Mouse (Mus musculus): Measurements from ENCODE around the gene Prr12.
"Not testable (repeated sequence)": the region's sequence is repeated elsewhere in the genome, so short reads cannot be mapped to it uniquely, and the experiment has no call there.

Gene Prr12

DNA sequence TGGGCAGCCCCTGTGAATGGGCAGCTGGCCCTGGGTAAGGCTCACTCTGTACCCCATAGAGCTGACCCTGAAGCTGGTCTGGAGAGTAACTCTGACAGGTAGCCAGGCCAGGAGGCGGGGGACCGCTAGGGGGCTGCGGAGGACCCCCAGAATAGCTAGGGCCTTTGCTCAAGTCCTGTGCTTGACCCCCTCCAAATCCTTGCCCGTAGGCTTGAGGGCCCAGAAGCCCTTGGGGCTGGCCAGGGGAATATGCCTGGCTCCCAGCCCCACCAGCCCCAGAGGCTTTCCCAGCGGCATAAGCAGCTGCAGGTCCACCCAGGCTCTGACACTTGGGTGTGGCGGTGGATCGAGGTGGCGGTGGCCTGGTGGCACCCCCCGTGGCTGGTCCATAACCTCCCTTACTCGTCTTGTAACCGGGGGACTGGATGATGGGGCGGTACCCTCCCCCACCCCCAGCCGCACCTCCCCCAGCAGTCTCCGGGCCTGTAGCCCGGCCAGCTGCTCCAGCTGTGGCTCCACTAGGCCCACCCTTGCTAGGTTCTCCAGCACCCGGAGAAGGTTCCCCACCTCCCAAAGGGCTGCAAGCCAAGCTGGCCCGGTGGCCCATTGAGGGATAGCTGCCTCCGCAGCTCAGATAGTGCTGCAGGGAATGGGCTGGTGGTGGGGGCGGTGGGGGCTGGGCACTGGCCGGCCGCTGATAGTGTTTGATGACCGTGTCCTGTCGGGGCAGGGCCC, 3.6 kb downstream of the Prr12 start:
- no peak for DNase-seq

DNA sequence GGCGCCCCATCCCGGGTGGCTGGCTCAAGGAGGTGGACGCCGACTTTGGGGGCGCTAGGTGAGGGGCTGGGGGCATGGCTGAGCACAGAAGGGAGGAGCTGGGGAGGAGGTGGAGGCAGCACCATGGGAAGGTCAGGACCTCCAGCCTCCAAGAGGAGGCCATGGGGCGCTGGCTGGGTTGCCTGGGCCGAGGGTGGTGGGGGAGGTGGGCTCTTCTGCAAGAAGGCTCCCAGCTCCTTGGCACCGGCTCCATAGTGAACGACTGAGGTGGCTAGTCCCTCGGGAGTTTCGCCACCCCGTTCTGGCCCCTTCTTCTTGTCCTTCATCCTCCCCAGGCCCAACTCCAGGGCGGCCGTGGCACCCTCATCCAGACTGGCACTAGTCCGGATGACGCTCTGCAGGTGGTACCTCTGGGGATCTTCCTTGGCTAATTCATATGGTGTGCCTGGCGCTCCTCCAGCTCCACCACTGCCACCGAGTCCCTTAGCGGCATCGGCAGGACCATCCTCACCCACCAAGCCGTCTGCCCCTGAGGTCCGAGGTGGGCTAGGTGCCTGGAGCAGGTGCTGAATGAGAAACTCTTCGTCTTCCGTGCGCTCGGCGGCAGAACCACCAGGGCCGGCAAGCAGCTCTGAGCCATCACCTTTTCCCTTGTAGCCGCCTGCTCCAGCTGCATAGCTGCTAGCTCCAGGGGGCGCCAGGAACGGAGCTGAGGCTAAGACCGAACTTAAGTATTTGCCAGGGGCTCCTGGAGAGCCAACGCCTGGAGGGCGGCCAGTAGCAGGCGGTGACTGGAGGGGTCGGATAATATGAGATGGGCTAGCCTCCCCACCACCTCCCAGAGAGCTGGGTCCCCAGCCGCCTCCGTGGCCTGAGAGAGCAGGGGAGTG, 4.4 kb downstream of the Prr12 start:
- no peak for DNase-seq

DNA sequence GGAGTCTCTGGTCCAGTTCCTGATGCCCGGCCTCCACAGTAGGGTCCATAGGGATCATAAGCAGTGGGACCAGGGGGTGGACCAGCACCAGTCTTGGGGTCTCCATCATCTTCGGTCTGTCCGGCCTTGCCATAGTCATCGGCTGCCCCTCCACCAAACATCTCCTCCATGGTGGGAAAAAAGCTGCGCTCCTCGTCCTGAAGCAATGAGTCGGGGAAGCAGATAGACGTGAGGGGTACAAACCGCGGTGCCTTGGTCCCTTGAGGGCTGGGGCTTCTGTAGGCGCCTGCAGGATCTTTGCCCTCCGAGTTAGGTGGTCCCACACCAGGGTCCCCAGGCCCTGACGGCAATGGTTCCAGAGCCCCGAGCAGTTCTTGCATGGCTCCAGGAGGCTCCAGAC, 5.2 kb downstream of the Prr12 start:
- no peak for DNase-seq

DNA sequence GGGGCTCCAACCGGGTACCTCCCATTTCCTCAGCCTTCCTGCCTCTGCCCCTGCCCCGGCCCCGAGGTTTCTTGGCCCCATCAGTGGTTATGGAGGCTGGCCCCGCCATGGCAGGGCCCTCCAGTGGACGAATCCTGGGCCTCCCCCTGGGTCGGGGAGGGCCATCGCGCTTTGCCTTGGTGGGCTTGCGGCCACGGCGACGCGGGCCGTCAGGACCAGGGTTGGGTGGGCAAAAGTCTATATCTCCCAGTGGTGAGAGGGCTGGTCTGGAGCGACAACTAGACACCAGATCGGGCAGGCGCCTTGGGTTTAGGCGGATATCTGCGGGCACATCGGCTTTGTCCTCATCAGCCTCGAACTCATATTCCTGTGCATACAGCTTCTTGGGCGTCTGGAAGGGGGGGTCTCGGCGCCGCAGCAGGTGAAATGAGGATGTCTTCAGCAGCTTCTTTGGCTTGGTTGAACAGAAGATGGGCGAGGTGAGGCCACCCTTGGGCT, 5.8 kb downstream of the Prr12 start:
- DNase-seq: no peak

DNA sequence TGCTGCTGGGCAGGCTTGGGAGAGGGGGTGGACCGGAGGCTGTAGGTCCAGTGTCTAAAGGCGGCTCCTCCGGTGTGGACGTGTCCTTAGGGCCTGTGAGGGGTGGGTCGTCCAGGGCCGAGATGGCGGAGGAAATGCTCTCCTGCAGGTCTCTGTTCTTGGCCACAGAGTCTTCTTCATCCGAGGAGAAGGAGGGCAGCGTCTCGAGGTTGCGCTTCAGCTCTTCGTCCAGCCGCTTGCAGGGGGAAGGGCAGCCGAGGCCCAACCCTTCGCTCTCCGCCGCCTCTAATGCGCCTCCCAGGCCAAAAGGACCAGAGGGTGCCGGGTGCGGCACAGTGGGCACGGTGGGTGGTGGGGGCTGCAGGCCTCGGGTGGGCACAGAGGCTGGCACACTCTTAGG, 6.9 kb downstream of the Prr12 start:
- no peak for DNase-seq

DNA sequence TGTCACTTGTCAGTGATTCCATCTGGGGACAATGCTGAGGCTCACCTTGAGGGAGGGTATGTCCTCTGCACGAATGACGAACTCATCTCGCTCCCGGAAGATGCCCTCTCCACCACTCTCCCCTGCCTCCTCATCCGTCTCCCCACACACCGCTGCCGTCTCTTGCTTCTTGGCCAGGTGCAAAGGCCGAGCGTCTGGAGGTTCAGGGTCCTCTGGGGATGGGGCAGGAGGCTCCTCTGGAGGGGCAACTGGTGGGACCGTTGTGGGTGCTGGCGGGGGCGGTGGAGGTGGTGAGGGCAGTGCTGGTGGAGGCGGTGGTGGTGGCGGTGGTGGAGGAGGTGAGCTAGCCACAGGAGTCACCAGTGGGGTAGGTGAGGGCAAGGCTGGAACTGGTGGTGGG, 9.4 kb downstream of the Prr12 start:
- DNase-seq: no peak

DNA sequence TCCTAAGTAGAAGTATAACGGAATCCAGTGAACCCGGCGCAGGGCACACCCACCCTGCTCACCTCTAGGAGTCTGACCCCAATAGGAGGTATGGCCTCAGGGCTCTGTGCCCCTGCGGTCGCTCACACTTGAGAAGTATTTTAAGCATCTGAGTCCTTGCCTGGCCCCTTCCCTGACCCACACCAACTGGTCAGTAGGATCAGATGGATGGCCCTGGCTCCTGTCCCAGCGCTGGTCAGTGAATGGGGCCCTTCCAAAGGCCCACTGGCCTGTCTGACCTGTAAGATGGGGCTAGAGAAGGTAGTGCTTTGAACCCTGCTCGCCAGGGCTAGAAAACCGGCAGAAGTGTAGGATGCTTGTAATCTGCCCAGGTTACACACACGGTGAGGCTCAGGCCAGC, 11.8 kb downstream of the Prr12 start:
- DNase-seq: no peak

DNA sequence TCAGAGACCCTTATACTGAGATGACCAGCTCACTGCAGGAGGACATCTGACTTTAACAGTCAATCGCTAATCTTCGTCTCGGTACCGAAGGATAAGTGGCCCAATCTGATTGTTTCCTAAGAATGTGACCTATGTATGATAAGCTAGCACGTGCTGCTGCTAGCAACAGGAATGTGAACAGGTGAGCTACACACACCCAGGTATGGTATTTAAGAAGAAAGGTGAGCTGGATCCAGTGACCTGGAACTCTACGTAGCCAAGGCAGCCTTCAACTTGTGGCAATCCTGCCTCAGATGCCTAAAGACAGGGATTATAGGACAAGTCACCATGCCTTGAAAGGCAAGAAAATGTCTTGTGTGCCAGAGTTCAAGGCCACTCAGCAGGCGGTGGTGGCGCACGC, 14.3 kb downstream of the Prr12 start:
- DNase-seq: no peak

DNA sequence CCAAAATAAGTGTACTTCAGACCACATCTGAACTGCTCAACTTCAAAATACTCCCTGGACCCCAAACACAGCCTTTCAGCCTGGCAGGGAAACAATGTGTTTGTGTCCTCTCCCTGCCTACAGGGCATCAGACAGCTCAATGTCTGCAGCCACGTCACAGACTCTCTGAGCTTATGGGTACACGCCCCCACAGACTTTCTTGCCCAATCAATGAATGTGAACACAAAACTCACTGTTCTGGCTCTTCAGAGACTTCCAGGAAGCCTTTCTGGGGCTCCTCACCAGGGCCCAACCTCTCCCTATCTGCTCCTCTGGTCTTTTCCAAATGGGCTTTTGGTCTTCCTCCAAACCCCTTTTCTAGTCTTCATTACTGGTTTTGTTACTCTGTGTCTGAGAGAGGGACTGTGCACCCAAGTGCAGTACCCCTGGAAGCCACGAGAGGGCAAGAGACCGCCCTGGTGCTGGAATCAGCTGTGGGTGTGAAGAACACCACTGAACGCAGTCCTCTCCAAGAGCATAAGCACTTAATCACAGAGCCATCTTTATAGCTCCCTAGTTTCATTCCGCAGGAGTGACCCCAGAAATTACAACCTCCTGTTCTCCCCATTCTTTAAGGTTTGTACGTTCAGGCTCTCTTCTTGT, 14.8 kb downstream of the Prr12 start:
- peak; percentile 52 to 57 for DNase-seq

DNA sequence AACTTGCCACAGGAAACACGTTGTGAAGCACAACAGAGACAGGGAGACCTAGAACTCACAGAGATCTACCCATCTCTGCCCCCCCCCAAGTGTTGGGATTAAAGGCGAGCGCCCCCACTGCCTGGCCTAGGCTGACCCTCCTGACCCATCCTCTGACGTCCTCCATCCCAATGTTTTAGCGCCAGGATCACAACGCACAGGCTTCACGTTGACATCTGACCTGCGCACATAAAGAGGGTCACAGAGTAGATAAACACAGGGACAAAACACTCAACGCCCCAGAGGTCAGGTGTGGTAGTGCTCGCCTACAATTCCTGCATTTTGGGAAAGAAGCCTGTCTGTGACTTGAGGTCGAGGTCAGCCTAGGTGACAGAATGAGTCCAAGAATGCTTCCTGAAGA, 16.0 kb downstream of the Prr12 start:
- DNase-seq: no peak

DNA sequence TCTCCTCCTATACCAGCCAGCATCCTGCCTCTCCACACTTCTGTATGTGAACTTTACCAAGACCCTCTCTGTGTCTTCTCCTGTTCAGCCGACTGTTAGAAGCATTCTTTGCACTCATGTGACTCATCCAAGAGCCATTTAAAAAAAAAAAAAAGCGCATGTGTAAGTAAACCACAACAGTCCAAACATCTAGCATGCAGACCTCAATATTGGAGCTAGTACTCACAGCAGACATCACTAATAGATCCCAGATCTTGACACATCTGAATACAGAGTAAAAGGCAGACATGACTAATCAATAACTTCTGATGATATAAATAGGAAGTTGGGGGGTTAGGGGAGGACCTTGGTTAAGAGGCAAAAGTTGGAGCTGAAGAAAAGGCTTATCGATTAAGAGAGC, 17.1 kb downstream of the Prr12 start:
- no peak for DNase-seq

DNA sequence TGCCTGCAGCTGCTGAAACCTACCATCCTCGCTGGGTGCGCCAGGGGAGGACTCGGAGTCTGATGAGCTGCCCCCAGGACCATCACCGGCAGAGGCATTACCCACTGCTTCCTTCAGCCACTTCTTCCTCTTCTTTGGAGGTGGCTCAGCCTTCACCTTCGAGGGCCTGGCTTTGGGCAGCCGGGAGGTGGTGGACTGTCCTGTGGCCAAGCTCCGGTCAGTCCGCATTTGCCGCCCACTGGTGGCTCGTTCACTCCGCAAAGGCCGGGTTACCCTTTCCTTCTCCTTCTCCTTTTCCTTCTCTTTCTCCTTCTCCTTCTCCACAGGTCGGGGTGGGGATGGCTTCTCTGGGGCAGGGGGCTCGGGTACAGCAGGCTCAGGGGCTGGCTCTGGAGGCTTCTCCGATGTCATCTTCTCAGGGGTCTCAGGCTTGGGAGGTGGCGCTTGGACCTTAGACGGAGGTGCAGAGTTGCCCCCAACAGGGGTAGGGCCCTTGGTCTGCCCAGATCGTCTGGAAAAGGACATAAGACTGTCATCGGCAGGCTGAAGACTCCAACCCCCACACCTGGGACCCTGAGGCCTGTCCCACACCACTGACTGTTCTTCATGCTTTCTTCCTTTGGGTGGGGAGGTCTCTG, 18.8 kb downstream of the Prr12 start:
- no peak for DNase-seq

DNA sequence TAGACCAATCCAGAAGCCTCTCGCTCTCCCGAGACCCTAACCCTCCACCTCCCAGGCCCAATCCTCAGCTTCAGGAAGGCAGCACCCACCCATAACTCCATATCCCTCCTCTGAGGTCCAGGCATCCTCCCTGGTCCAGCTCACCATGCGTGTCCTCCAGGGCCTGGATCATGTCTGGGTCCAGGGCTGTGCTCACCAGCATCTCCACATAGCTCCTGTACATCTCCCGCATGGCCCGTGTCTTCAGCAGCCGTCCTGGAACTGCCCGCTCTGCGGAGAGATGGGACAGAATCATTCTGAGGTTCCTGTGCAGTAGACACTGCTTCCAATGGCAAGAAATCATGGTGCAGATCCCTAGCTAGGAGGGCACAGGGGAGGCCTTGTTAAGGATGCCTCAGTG, 21.8 kb downstream of the Prr12 start:
- no peak for DNase-seq

DNA sequence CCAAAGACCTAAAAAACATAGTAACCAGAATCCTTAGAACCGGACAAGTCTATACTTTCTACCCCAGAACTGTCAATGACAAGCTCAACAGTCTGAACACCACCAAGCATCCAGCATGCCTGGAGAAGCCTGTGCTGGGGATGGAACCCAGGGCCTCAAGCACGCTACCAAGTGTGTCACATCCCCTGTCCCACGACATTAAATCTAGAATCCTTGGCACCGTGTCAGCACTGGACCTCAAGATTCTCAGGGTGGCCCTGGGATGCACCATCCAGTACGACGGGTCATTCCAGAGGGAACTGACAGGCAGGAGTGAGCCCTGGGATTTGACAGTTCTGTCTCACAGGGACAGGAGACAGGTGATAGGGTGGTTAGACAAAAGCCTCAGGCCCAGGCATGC, 22.7 kb downstream of the Prr12 start:
- no peak for DNase-seq

DNA sequence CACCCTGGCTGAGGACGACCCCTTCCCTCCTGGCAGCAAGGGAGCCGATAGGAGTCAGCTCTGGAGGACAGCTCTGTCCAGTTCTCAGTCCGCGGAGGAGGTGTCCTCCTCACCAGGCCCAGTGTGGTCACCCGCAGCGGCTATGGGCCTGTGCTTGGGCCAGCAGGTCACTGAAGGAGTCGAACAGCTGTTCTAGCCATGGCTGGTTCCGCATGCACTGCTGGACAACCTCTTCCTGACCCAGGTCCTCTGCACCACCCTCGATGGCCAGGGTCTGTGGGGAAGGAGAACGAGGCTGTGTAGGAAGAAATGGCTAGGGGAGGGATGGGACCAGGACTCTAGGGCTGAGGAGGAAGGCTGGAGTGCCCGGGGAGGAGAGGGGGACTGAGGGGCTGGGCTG, 24.3 kb downstream of the Prr12 start:
- no peak for DNase-seq

DNA sequence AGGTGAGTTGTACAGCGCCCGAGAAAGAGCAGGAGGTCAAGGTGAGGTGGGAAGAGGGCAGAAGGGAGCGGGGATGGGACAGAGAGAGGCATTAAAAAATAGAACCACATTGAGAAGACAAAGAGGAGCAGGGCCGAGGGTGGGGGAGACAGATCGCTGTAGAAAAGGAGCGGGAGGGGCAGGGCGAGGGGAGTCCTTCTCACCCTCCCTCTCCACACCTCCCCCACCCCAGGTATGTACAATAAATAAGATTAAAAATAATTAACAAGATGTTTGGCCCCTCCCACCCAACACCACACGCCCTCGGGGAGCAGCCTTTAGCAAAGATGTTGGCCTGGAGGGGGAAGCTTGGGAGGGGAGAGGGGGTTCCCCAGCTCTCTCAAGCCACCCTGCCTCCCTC, 24.9 kb downstream of the Prr12 start:
- no peak for DNase-seq

DNA sequence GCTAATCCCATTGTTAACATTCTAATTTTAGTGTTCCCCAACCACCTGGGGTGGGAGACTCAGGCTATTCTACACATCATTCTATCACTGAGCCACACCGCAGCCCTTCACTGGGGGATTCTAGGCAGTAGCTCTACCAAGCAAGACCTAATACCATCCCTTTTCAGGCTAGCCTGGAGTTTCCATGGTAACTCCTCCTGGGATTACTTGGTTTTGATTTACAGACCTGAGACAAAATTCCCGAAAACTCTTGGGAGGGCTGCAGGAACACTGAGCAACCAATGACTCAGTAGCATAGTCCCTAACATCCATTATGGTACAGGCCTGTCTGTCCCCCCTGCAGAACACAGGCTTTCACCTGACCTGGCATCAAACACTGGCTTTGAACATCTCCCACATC, 26.4 kb downstream of the Prr12 start:
- no peak for DNase-seq

DNA sequence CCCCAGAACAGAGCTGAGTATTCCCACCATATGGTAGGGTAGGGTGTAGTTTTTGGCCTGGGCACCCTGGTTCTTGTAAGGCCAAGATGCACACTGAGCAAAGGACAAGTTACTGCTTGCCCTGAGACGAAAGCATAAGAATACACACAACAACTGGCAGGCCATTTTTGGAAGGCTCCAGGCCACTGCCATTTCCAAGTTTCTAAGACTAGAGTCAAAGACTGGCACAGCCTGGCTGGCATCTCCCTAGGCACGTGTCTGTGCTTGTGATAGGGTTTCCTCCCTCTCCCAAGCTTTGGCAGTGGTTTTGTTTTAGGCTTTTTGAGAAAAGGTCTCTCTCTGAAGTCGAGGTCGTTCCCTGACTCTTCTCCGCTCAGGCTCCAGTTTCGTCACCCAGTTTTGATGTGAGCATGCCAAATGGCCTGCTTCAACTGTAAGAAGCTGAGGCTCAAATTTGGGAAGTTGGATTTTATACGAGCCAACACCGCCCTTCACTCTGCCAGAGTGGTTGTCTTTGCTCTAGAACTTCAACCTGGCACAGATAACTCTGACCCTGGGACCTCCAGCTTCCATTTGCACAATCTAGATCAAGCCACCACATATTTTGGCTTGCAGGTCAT, 27.0 kb downstream of the Prr12 start:
- no peak for DNase-seq

DNA sequence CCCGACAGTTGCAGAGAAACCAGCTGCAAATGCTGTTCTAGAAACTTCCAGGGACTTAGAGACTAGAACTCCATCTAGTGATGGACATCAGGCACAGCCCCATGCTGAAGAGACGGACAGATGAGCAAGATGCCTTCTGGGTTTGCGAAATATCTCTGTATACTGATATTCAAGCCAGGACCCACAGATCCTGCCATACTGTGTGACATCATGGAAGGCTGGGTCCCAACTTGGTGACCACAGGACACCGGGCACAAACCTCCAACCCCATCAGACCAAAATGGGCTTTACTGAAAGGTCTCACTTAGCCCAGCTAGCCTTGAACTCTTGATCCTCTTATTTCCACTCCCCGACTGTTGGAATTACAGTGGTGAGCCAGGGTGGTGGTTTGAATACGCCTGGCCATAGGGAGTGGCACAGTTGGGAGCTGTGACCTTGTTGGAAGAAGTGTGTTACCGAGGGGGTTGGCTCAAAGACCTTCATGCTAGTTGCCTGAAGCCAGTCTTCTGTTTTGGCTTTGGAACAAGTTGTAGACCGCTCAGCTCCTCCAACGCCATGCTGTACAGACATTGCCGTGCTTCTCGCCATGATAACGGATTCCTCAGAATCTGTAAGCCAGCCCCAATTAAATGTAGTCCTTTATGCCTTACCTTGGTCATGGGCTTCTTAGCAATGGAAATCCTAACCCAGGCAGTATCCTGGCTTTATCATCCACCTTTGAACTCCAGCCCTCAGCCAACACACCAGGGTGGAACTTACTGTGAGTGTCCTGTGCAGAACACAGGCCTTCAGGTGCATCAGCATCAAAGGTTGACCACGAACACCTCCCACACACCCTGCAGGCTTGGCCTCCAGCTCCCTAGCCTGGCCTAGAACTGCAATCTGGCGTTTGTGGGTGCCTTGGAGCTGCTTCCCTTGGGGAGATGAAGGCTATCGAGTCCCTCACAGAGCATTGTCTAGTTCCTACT, 28.1 kb downstream of the Prr12 start:
- DNase-seq: no peak

DNA sequence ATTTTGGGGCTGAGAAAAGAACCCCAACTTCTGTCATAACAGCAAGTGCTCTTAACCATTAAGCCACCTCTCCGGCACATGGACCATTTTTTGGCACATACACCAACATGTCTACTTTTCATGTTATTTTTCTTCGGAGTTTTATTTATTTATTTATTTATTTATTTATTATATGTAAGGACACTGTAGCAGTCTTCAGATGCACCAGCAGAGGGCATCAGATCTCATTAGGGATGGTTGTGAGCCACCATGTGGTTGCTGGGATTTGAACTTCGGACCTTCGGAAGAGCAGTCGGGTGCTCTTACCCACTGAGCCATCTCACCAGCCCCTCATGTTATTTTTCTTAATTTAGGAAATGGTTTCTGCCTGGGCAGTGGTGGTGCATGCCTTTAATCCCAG, 29.0 kb downstream of the Prr12 start:
- not testable (repeated sequence) for DNase-seq

DNA sequence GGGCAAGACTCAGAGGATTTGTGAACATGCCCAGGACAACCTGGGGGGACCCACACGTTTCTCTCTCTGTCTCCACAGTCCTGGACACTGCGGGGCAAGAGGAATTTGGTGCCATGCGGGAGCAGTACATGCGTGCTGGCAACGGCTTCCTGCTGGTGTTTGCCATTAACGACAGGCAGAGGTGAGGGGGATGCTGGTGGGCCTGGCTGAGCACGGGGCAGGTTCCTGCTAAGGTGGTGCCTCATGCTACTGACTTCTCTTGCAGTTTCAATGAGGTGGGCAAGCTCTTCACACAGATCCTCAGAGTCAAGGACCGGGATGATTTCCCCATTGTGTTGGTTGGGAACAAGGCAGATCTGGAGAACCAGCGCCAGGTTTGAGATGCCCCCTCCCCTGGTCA, 32.5 kb downstream of the Prr12 start:
- no peak for DNase-seq
